Mouse (Mus musculus): ENCODE measurements at regions not wholly inside any gene's neighbourhood (a gene's known extent, or its start where the extent isn't known, plus 50 kb on each side); places are given as distances from the start of the nearest gene placed in this dataset.

DNA sequence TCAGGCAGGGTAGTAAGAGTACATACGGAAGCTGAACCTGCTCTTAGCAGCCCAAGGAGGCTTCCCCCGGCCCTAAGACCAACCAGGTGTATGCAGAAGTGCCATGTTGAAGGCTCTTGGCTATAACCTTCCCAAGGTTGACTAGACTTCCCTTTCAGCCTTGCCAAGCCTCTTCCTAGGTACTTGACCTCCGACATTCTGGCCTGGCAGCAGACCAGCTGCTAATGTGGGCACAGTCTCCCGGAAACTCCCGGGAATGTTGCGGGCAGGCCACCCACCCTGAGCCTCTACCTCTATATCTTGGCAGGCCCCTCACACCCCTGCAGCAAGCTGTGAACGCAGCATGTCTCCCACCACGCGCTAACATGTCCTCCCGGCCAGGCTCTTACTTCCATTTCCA lies 201.1 kb downstream of the Thbs2 start:
- DNase-seq, result no peak

- no peak for DNase-seq
Observed at GRCm38 (mm10) chr17:14481746-14482145, 202.4 kb downstream of the Smoc2 start.

GRCm38 (mm10) chr17:14478938-14479505 lies 199.7 kb downstream of the Smoc2 start:
- DNase-seq, result no peak

- no peak for DNase-seq
Observed at GRCm38 (mm10) chr17:14476707-14477106, 197.4 kb downstream of the Smoc2 start.

GRCm38 (mm10) chr17:14475778-14476647 lies 196.7 kb downstream of the Smoc2 start:
- no peak for DNase-seq

DNA sequence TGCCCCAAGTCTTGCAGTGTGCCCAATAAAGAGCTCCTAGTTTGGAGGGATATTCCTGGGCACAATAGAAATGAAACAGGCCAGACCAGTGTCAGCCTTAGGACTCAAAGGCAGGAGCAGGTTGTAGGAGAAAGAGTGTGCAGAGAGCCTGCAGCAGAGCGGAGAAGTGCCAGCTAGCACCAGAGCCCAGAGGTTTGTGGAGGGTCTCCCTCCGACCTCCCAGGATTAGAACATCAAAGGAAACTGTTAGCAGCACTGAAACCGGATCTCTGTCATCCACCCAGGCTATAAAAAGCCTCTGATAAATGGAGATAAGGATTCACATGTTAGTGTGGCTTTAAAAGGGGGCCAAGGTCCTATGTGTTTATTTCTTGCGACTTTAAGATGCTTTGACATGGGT lies 196.0 kb downstream of the Smoc2 start:
- no peak for DNase-seq

DNA sequence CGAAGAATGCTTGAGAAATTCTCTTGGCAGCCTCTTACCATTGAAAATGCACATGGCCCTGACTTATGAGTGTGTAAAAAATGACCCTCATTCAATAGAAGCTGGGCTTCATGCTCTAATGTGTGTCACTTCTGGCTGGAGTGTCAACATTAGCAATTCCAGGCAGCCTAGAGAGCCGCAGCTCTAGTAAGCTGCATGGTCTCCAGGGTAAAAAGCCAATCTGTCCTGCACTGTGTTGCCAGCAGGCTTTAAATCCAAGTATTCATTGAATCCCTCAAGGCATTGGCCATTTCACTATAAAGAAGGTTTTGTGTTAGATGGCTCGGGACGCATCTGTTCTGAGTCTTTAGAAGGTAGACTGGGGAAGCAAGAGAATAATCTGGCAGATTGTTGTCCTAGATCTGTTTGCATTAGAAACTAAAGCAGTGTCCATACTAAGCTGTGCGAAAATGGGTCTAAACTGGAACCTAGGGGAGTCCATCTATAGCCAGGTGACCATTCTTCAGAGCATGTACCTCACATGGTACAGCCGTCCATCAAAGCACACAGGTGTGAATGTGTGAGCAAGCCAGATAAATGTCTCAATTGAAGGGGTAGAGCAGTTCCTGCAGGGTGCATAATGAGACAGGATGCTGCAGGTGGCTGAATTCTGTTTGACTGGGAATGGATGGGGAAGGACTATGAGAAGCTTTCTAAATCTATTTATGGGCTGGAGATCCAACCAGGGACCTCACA lies 189.6 kb downstream of the Smoc2 start:
- DNase-seq, result no peak

- DNase-seq, result peak; percentile 57
Observed at GRCm38 (mm10) chr17:14455251-14455743, 176.0 kb downstream of the Smoc2 start.

All from cerebellum, adult 11 months (tissue).